Mouse (Mus musculus): Measurements from ENCODE around the gene Ranbp1. TPM values are rescaled to one million over a fixed set of nuclear protein-coding genes. Genes with fewer than 3 reads are reported as not detected.

Gene Ranbp1
- total and polyA plus RNA-seq, 3 experiments, result 605 to 1,263 (median 1,124) TPM

DNA sequence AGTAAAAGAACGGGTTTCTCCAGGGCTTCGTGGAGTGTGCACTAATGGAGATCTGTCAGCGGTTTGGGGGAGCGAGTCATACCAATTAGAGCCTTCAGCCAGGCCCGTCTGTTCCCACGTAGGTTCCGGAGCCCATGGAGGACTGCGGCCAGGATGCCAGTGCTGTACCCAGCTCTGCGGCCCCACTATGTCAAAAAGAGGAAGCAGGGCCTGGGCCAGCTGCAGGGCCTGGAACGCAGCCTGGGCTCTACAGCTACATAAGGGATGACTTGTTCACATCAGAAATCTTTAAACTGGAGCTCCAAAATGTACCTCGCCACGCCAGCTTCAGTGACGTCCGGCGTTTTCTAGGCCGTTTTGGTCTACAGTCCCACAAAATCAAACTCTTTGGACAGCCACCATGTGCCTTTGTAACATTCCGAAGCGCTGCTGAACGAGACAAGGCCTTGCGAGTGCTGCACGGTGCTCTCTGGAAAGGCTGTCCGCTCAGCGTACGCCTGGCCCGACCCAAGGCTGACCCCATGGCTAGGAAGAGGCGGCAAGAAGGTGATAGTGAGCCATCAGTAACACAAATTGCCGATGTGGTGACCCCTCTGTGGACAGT lies 934 bp upstream of the Ranbp1 start:
- Histone ChIP-seq H3K36me3 (replicated peaks in 1 of 2; ENCODE audit: control insufficient read depth in 1 of 2, insufficient read depth in 1 of 2, low read length in 1 of 2) (peaks cover 63 to 77% of the 10 kb centered on the region in 2 experiments), H3K27ac (ENCODE audit: insufficient read depth, low read depth) (peak overlapping the region; percentile 69), H3K4me3 (replicated peaks in 1 of 3; ENCODE audit: low read depth in 2 of 3, low read length in 2 of 3, poor library complexity in 1 of 3) (peak overlapping the region; percentile 76 to 84 (median 78)), H3K9me3 (replicated peaks; ENCODE audit: low read length) (no peaks in the 10 kb centered on the region), H3K4me1 (ENCODE audit: control insufficient read depth in 1 of 2, insufficient read depth in 2 of 2) (peaks cover 16 to 51% of the 10 kb centered on the region in 2 experiments), H3K9ac (ENCODE audit: insufficient read depth, low read depth) (peak overlapping the region; percentile 93), H3K27me3 (replicated peaks) (no peaks in the 10 kb centered on the region), H3K79me2 (replicated peaks; ENCODE audit: control insufficient read depth, extremely low read depth, insufficient read depth, poor library complexity, severe bottlenecking) (peaks cover 63% of the 10 kb centered on the region), H3K4me2 (ENCODE audit: insufficient read depth, low read depth, poor library complexity, severe bottlenecking) (peak overlapping the region; percentile 94)
- peak; percentile 77 for DNase-seq (ENCODE audit: extremely low read depth)
- in situ Hi-C loops (cut with MboI; ENCODE audit: low pct_ligation_motif_present, low pct_unique_long_range_greater_than_20kb, low sequenced_read_pairs), result no loop called here
- TF ChIP-seq MAZ (IDR thresholded peaks at IDR 0.05; ENCODE audit: low read depth, low read length), result no peak
- no peak for TF ChIP-seq RAD21 (IDR thresholded peaks at IDR 0.05; ENCODE audit: low read depth, low read length)
- no peak for TF ChIP-seq NELFE (IDR thresholded peaks at IDR 0.05; ENCODE audit: low read depth, low read length)
- peak; percentile 83 for TF ChIP-seq MYC (IDR thresholded peaks at IDR 0.05; ENCODE audit: low read depth, low read length)
- 0 out of 2 replicates have a peak, but pooled peaks have one; percentile 23 for TF ChIP-seq SIN3A (IDR thresholded peaks at IDR 0.05; ENCODE audit: low read length)
- no peak for TF ChIP-seq USF1 (IDR thresholded peaks at IDR 0.05; ENCODE audit: low read depth, low read length)
- no peak for TF ChIP-seq BHLHE40 (IDR thresholded peaks at IDR 0.05; ENCODE audit: low read depth, low read length)
- TF ChIP-seq MAX (IDR thresholded peaks at IDR 0.05; ENCODE audit: low read length), result peak; percentile 66; the same call in 1 of the 2 replicates
- no peak for TF ChIP-seq CTCF (conservative IDR thresholded peaks at IDR 0.05 in 1 of 2, IDR thresholded peaks at IDR 0.05 in 1 of 2; ENCODE audit: low read depth in 2 of 2, low read length in 2 of 2)
- no peak for TF ChIP-seq CHD1 (IDR thresholded peaks at IDR 0.05; ENCODE audit: low read depth, low read length)
- peak; percentile 27; the same call in 1 of the 2 replicates for TF ChIP-seq POLR2A (IDR thresholded peaks at IDR 0.05; ENCODE audit: low read depth, low read length)
- TF ChIP-seq TBP (conservative IDR thresholded peaks at IDR 0.05; ENCODE audit: low read depth, low read length), result 0 out of 2 replicates have a peak, but pooled peaks have one; percentile 10
- no peak for TF ChIP-seq USF2 (conservative IDR thresholded peaks at IDR 0.05; ENCODE audit: low read depth, low read length)
- peak; percentile 37; the same call in 1 of the 2 replicates for TF ChIP-seq ZKSCAN1 (IDR thresholded peaks at IDR 0.05; ENCODE audit: borderline replicate concordance, low read depth, low read length)
- no peak for TF ChIP-seq SMC3 (IDR thresholded peaks at IDR 0.05; ENCODE audit: low read depth, low read length)
- no peak; the same call in 1 of the 2 replicates for TF ChIP-seq POLR2AphosphoS2 (IDR thresholded peaks at IDR 0.05; ENCODE audit: low read depth, low read length)
- dilution Hi-C loops (cut with MboI; ENCODE audit: extremely low pct_ligation_motif_present, extremely low pct_unique_long_range_greater_than_20kb, low sequenced_read_pairs), result no loop called here

- peak; percentile 56 for TF ChIP-seq BHLHE40 (IDR thresholded peaks at IDR 0.05; ENCODE audit: low read depth, low read length)
- TF ChIP-seq MYC (IDR thresholded peaks at IDR 0.05; ENCODE audit: low read depth, low read length), result peak; percentile 25; the same call in 1 of the 2 replicates
- TF ChIP-seq USF2 (conservative IDR thresholded peaks at IDR 0.05; ENCODE audit: low read depth, low read length), result peak; percentile 44; the same call in 1 of the 2 replicates
- 0 out of 2 replicates have a peak, but pooled peaks have one; percentile 29 for TF ChIP-seq E2F4 (IDR thresholded peaks at IDR 0.05; ENCODE audit: insufficient replicate concordance, low read depth, low read length)
- 0 out of 2 replicates have a peak, but pooled peaks have one; percentile 51 for TF ChIP-seq TBP (conservative IDR thresholded peaks at IDR 0.05; ENCODE audit: low read depth, low read length)
- no peak for TF ChIP-seq RAD21 (IDR thresholded peaks at IDR 0.05; ENCODE audit: low read depth, low read length)
- TF ChIP-seq UBTF (IDR thresholded peaks at IDR 0.05; ENCODE audit: low read depth, low read length), result no peak
- peak; percentile 65; the same call in 1 of the 2 replicates for TF ChIP-seq ZNF384 (IDR thresholded peaks at IDR 0.05; ENCODE audit: low read depth, low read length)
- peak; percentile 18; the same call in 1 of the 2 replicates for TF ChIP-seq SIN3A (IDR thresholded peaks at IDR 0.05; ENCODE audit: low read length)
- TF ChIP-seq PAX5 (IDR thresholded peaks at IDR 0.05; ENCODE audit: low read length), result no peak
- TF ChIP-seq USF1 (IDR thresholded peaks at IDR 0.05; ENCODE audit: low read depth, low read length), result no peak
- Histone ChIP-seq H3K27ac (ENCODE audit: insufficient read depth, low read depth) (peak overlapping the region; percentile 21; the same call in 1 of the 2 replicates), H3K79me2 (replicated peaks; ENCODE audit: control insufficient read depth, extremely low read depth, insufficient read depth, poor library complexity, severe bottlenecking) (peaks cover 78% of the 10 kb centered on the region), H3K27me3 (replicated peaks) (no peaks in the 10 kb centered on the region), H3K36me3 (replicated peaks in 1 of 2; ENCODE audit: control insufficient read depth in 1 of 2, insufficient read depth in 1 of 2, low read length in 1 of 2) (peaks cover 61 to 77% of the 10 kb centered on the region in 2 experiments), H3K4me1 (ENCODE audit: control insufficient read depth in 1 of 2, insufficient read depth in 2 of 2) (peaks cover 16 to 61% of the 10 kb centered on the region in 2 experiments), H3K4me2 (ENCODE audit: insufficient read depth, low read depth, poor library complexity, severe bottlenecking) (peak overlapping the region; percentile 97), H3K9me3 (replicated peaks; ENCODE audit: low read length) (no peaks in the 10 kb centered on the region), H3K4me3 (replicated peaks in 1 of 3; ENCODE audit: low read depth in 2 of 3, low read length in 2 of 3, poor library complexity in 1 of 3) (peak overlapping the region; percentile 78 to 93 (median 82)), H3K9ac (ENCODE audit: insufficient read depth, low read depth) (peak overlapping the region; percentile 83)
- in situ Hi-C loops (cut with MboI; ENCODE audit: low pct_ligation_motif_present, low pct_unique_long_range_greater_than_20kb, low sequenced_read_pairs), result no loop called here
- dilution Hi-C loops (cut with MboI; ENCODE audit: extremely low pct_ligation_motif_present, extremely low pct_unique_long_range_greater_than_20kb, low sequenced_read_pairs), result no loop called here
- no peak for DNase-seq (ENCODE audit: extremely low read depth)
Measured at GRCm38 (mm10) chr16:18247521-18248399, 772 bp downstream of the Ranbp1 start.
